Mouse (Mus musculus) small intestine, adult 2 months (tissue): ENCODE data around the gene Gucy1b2. TPM values are rescaled to one million over a fixed set of nuclear protein-coding genes. Genes with fewer than 3 reads are reported as not detected.

Experiments used
- H3K27ac ChIP-seq: fragments of 200-500 bp; 2 replicates; pipeline ENCODE4 v1.5.1; 2012; ENCODE audit warnings: low read depth, low read length, control low read depth, inconsistent platforms; ENCODE audit not compliant: insufficient read depth
- H3K27me3 ChIP-seq: fragments of 200-500 bp; 2 replicates; pipeline ENCODE4 v1.6.1; 2012; ENCODE audit warnings: mild to moderate bottlenecking, moderate library complexity, low read length, inconsistent platforms; ENCODE audit not compliant: control insufficient read depth, insufficient read depth
- H3K36me3 ChIP-seq: fragments of 200-500 bp; 2 replicates; pipeline ENCODE4 v1.6.1; 2012; ENCODE audit warnings: mild to moderate bottlenecking, low read length, control low read depth, inconsistent platforms; ENCODE audit not compliant: control insufficient read depth, insufficient read depth
- H3K4me1 ChIP-seq: fragments of 200-500 bp; 2 replicates; pipeline ENCODE4 v1.6.1; 2012; ENCODE audit warnings: low read length, inconsistent platforms, mixed read lengths; ENCODE audit not compliant: control insufficient read depth, insufficient read depth, insufficient read length
- H3K4me3 ChIP-seq: fragments of 200-500 bp; 2 replicates; pipeline ENCODE4 v1.5.1; 2012; ENCODE audit warnings: low read depth, mild to moderate bottlenecking, control low read depth, inconsistent platforms, low read length, moderate library complexity
- CTCF ChIP-seq: fragments of 200-500 bp; IDR thresholded peaks from 2 replicates; pipeline ENCODE4 v1.5.1; 2012; ENCODE audit warnings: low read depth, mild to moderate bottlenecking, control low read depth, inconsistent platforms, low read length, moderate library complexity, mixed read lengths; ENCODE audit not compliant: insufficient replicate concordance, insufficient read length; ENCODE audit errors: extremely low read depth
- POLR2A ChIP-seq: fragments of 200-500 bp; IDR thresholded peaks from 2 replicates; pipeline ENCODE4 v1.6.1; 2012; ENCODE audit warnings: low read depth, mild to moderate bottlenecking, control low read depth, inconsistent platforms, low read length, moderate library complexity
- WGBS: fragments of 180-500 bp; shearing (Covaris S2); methylation state at CpG from one replicate; pipeline ENCODE4 v1.1.7; 2018; 5-methylcytosine and 5-hydroxymethylcytosine counted together
- polyA plus RNA-seq: library from polyadenylated mRNA; depleted of rRNA; stranded (reverse); fragments of >200 nt; gene quantifications from 2 replicates; pipeline ENCODE4 v1.2.3, GENCODE M21; 2012

Gene Gucy1b2
- polyA plus RNA-seq, 1 experiment, result not detected

DNA sequence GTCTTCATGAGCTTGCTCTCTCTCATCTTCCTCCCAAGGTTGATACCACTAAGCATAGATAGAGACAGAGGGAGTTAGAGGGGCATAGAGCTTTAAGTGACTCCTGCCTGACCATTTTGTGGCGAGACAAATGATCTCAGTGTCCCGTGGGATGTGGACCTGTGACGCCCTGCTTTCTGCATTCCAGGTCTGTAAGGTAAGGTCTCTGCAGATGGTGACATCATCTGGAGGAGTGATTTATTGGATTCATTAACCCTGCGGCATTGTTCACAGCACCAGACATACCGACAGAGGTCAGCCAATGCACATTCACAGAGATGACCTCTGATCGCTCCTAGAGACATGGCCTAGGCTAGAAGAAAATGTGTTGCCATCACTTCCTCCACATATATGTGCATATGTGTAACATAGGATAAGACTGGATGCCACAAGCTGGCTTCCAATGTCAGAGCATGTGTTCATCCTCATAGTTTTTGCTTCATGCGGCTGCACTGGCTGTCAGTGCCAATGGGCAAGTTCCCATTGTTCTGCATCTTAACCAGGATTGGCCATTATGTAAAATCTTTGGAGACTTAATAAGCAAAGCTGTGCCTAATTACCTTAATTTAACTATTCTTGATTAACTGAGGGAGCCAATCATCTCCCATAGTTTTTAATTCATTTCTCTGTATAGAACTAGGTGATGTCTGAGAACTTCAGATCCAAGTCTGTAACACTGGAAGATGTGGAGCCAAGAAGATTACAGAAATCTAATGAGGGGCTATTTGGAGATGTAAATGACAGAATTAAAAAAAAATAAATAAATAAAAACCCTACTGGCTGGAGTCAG lies 9.5 kb downstream of the Gucy1b2 start:
- 39% methylated on average over 7 of the region's 7 CpGs for WGBS
- no peaks in the 10 kb centered on the region for H3K4me1 ChIP-seq
- H3K27me3 ChIP-seq, result no peaks in the 10 kb centered on the region
- TF ChIP-seq POLR2A, result no peak
- no peak for TF ChIP-seq CTCF
- no peak overlapping the region for H3K27ac ChIP-seq
- H3K4me3 ChIP-seq, result no peak overlapping the region
- no peaks in the 10 kb centered on the region for H3K36me3 ChIP-seq

DNA sequence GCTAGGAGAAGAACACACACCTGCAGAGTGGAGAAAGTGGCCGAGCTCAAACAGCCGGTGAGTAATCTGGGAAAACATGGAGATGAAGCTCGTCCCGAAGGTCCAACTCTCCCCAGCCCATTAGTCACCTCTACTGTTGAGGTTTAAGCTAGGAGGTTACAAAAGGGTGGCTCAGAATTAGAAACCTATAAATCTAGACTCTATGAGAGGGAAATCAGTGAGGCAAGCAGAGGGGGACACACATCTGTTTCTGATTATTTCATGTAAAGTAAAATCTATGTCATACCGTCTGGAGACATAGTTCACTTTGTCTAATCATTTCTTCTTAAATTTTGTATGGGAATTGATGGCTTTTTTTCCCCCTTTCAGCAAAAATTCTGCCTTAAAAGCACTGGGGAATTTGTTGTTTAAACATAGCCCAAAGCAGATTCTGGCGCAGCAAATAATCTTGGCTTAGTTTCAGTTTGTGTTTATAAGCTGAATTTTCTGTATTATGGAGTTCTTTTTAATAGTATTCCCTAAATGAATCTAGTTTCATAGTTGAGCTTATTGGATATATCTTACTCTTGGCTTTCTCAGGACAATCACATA lies 12.2 kb downstream of the Gucy1b2 start:
- no peaks in the 10 kb centered on the region for H3K27me3 ChIP-seq
- no peaks in the 10 kb centered on the region for H3K4me1 ChIP-seq
- 73% methylated on average over 6 of the region's 6 CpGs for WGBS
- TF ChIP-seq CTCF (no peak), POLR2A (no peak)
- H3K27ac ChIP-seq, result no peak overlapping the region
- H3K4me3 ChIP-seq, result no peak overlapping the region
- H3K36me3 ChIP-seq, result no peaks in the 10 kb centered on the region

DNA sequence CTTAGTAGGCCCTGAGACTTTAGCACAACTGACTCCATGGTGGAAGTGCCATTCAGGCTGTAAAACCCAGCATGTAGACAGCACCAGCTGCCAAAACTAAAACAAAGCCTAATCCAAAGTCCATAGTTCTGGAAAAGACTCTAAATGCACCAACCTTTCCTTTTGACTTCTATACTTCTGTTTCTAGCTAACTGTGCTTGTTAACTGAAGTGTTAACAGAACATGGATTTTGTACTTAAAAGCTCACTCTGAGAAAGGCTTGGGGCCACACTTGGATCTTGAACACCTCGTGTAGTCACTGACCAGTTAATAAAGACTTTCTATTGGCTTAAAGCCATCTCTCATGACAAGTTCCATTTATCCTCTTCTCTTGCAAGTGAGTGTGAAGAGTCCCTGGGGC lies 13.1 kb downstream of the Gucy1b2 start:
- no peak overlapping the region for H3K4me3 ChIP-seq
- TF ChIP-seq POLR2A, result no peak
- no peak for TF ChIP-seq CTCF
- H3K27ac ChIP-seq, result no peak overlapping the region
- no peaks in the 10 kb centered on the region for H3K36me3 ChIP-seq
- 58% methylated on average over 1 of the region's 1 CpGs for WGBS
- H3K27me3 ChIP-seq, result no peaks in the 10 kb centered on the region
- no peaks in the 10 kb centered on the region for H3K4me1 ChIP-seq

DNA sequence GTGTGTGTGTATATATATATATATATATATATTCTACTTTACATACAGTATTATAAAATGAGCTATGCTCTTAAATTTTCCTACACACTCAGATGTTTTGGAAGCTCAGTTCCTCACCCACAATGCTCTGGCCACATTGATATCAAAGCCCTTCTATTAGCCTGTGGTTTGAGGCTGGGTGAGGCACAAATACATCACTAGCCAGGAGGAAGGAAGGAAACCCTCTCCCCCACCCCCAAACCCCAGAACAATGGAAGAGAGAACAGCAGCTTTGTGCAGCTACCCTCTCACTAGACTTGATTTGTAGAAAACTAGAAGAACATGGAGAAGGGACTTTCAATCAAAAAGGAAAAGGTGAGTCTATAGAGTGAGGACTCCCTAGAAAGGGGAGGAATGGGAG lies 16.1 kb downstream of the Gucy1b2 start:
- Histone ChIP-seq H3K4me1 (no peaks in the 10 kb centered on the region), H3K36me3 (no peaks in the 10 kb centered on the region), H3K27ac (no peak overlapping the region), H3K27me3 (no peaks in the 10 kb centered on the region), H3K4me3 (no peak overlapping the region)
- TF ChIP-seq CTCF (no peak), POLR2A (no peak)

DNA sequence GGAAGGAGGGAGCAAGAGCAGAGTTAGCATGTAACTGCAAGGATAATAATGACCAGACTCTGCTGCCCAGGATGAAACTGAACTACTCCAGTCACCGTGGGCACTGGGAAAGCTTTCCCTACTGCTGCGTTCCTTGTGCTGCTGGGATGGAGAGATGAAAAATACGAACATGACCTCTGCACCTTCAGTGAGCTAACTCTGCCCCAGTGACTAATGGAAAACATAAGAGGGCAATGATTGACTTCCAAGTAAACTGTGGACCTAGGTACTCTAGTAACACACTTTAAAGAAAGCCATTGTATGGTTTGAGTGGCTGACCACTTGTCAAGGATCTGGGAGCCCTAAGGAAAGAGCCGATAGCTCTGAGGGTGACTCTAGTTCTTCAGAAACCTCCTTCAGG lies 17.9 kb downstream of the Gucy1b2 start:
- H3K4me3 ChIP-seq, result no peak overlapping the region
- 81% methylated on average over 4 of the region's 4 CpGs for WGBS

DNA sequence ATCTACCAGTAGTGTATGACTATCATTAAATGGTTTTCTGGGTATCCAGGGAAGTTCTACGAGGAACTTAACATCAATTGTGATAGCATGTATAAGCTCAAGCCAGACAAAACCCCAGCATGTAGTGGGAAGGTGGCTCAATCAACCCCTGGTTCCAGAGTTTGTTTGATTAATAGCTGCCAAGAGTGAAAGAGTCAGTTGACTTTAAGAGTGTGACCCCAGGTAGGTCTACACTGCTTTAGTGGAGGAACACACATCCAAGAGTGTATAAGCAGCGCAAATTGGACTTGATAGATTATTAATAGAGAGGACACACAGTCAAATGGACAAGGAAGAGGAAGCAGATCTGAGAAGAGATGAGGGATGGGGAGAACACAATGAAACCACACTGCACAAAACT lies 18.3 kb downstream of the Gucy1b2 start:
- Histone ChIP-seq H3K4me3 (no peak overlapping the region), H3K27me3 (no peaks in the 10 kb centered on the region), H3K27ac (no peak overlapping the region), H3K4me1 (no peaks in the 10 kb centered on the region), H3K36me3 (no peaks in the 10 kb centered on the region)
- 86% methylated on average over 2 of the region's 2 CpGs for WGBS
- TF ChIP-seq CTCF, result no peak
- no peak for TF ChIP-seq POLR2A

More for the DNA sequence above, 17.9 kb downstream of the Gucy1b2 start:
- no peaks in the 10 kb centered on the region for H3K4me1 ChIP-seq
- H3K27ac ChIP-seq, result no peak overlapping the region
- no peaks in the 10 kb centered on the region for H3K36me3 ChIP-seq
- no peaks in the 10 kb centered on the region for H3K27me3 ChIP-seq
- TF ChIP-seq POLR2A (no peak), CTCF (no peak)

DNA sequence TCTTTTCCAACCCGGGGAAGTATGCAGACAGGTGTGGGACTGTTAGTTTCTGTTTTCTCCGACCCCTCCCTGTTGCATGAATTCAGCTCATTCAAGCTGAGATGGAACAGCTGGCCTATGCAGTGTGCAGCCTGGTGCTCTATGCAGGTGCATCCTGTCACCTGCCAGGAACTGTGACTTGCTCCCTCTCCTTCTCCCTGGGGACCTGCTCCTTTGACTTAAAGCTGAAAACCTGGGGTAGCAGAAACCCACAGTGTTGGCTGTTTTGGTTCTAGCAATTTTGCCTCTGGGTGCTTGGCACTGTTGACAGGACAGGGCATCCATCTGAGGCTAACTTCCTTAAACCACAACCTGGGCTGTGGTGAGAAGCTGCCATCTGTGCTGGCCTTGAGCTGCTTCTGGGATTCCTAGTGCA lies 30.8 kb downstream of the Gucy1b2 start:
- TF ChIP-seq POLR2A (no peak), CTCF (no peak)
- H3K4me3 ChIP-seq, result no peak overlapping the region
- H3K4me1 ChIP-seq, result no peaks in the 10 kb centered on the region
- no peaks in the 10 kb centered on the region for H3K27me3 ChIP-seq
- WGBS, result 33% methylated on average over 2 of the region's 2 CpGs
- no peak overlapping the region for H3K27ac ChIP-seq
- no peaks in the 10 kb centered on the region for H3K36me3 ChIP-seq
